8 mouse cellular contexts compared by ENCODE assay signal in the genomic region with DNA sequence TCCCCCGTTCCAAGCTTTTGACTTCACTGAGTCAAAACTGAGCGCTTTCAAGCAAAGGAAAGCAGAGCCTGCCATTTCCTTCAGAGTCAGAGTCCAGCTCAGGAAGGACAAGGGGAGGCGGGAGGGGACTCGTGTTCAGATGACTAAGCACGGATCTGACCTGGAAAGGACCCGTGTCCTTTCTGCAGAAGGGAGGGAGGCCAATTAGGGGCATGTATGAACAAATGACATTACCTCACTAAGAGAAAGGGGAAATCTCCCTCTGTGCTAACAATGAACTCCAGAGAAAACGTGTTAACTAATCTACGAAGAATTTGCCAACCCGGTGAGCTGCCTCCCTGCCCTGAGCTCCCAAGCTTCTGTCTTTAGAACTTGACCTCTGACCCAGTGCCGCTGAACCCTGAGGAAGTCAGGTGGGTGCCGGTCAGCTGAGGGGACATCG. TPM values are rescaled to one million over a fixed set of nuclear protein-coding genes. Genes with fewer than 3 reads are reported as not detected.
DNase-seq lines count a peak whose midpoint lies in the region; ATAC-seq and TF ChIP-seq lines count a peak whose summit lies in the region.
"Had no signal": no experiment of that assay in that cellular context is flagged by ENCODE, and none has a peak within 500 bp of the region (broad histone marks: within the 10 kb centered on the region; RNA-seq: fewer than 3 reads in every experiment).

No protein-coding gene starts in this region.

- H3K4me3 ChIP-seq in heart, embryonic 15.5 days, result no peak overlapping the region
- no peak overlapping the region for H3K4me3 ChIP-seq in hindbrain, embryonic 12.5 days
- no peak overlapping the region for H3K4me3 ChIP-seq in forebrain, postnatal 0 days (ENCODE audit: low read depth, low read length)
- H3K4me3 ChIP-seq: neural tube, embryonic 13.5 days had no signal

- no peak overlapping the region for H3K9ac ChIP-seq in heart, embryonic 15.5 days
- H3K9ac ChIP-seq in hindbrain, embryonic 12.5 days, result no peak overlapping the region
- no peak overlapping the region for H3K9ac ChIP-seq in forebrain, postnatal 0 days
- H3K9ac ChIP-seq: neural tube, embryonic 13.5 days had no signal

- H3K4me1 ChIP-seq in heart, embryonic 15.5 days (replicated peaks), result peaks cover 7% of the 10 kb centered on the region
- H3K4me1 ChIP-seq in hindbrain, embryonic 12.5 days, result peaks cover 5% of the 10 kb centered on the region; the same call in 1 of the 2 replicates
- H3K4me1 ChIP-seq in forebrain, postnatal 0 days (ENCODE audit: insufficient read depth), result no peaks in the 10 kb centered on the region
- H3K4me1 ChIP-seq: neural tube, embryonic 13.5 days had no signal

- H3K27ac ChIP-seq in heart, embryonic 15.5 days, result peak overlapping the region; percentile 57
- no peak overlapping the region for H3K27ac ChIP-seq in hindbrain, embryonic 12.5 days
- no peak overlapping the region for H3K27ac ChIP-seq in forebrain, postnatal 0 days (ENCODE audit: low read depth, low read length)
- H3K27ac ChIP-seq: neural tube, embryonic 13.5 days had no signal

- 0 out of 2 replicates have a peak, but pooled peaks cover 8% of the 10 kb centered on the region for H3K27me3 ChIP-seq in heart, embryonic 15.5 days
- H3K27me3 ChIP-seq in hindbrain, embryonic 12.5 days, result no peaks in the 10 kb centered on the region
- no peaks in the 10 kb centered on the region for H3K27me3 ChIP-seq in forebrain, postnatal 0 days (ENCODE audit: insufficient read depth, low read length)
- H3K27me3 ChIP-seq: neural tube, embryonic 13.5 days had no signal

- peak; percentile 66; the same call in 1 of the 2 replicates for ATAC-seq in heart, embryonic 15.5 days (replicated peaks; ENCODE audit: insufficient number of reproducible peaks, insufficient read depth, low FRiP score, low read depth)
- ATAC-seq in hindbrain, embryonic 12.5 days (ENCODE audit: low FRiP score), result no peak
- ATAC-seq in forebrain, postnatal 0 days, result no peak

- whole genome bisulfite sequencing in heart, embryonic 15.5 days, result 23% methylated on average over 12 of the region's 12 CpGs
- 35% methylated on average over 12 of the region's 12 CpGs for WGBS in hindbrain, embryonic 12.5 days
- WGBS in forebrain, postnatal 0 days, result 27% methylated on average over 12 of the region's 12 CpGs

- H3K9me3 ChIP-seq in heart, embryonic 15.5 days (replicated peaks), result no peaks in the 10 kb centered on the region
- H3K9me3 ChIP-seq in hindbrain, embryonic 12.5 days (replicated peaks), result no peaks in the 10 kb centered on the region
- H3K9me3 ChIP-seq in forebrain, postnatal 0 days (ENCODE audit: low read length), result no peaks in the 10 kb centered on the region
- H3K9me3 ChIP-seq: neural tube, embryonic 13.5 days had no signal

- DNase-seq in NIH3T3 (ENCODE audit: low read depth), result peak; percentile 58
- DNase-seq in adrenal gland, postnatal 36 days, result peak; percentile 76 to 78
- peak; percentile 52 to 66 for DNase-seq in kidney, postnatal 4 days
- DNase-seq in right cerebral cortex, postnatal 36 days (ENCODE audit: low spot score in 2 of 2), result no peak
- DNase-seq in forebrain, postnatal 0 days, result no peak

- H3K36me3 ChIP-seq in heart, embryonic 15.5 days, result no peaks in the 10 kb centered on the region
- no peaks in the 10 kb centered on the region for H3K36me3 ChIP-seq in hindbrain, embryonic 12.5 days
- H3K36me3 ChIP-seq in forebrain, postnatal 0 days (ENCODE audit: insufficient read depth), result no peaks in the 10 kb centered on the region
- H3K36me3 ChIP-seq: neural tube, embryonic 13.5 days had no signal

- H3K4me2 ChIP-seq in heart, embryonic 15.5 days, result peak overlapping the region; percentile 22
- H3K4me2 ChIP-seq in hindbrain, embryonic 12.5 days (replicated peaks), result no peak overlapping the region
- no peak overlapping the region for H3K4me2 ChIP-seq in forebrain, postnatal 0 days (ENCODE audit: low read depth)
- H3K4me2 ChIP-seq: neural tube, embryonic 13.5 days had no signal

- no peak for TF ChIP-seq CTCF in forebrain, postnatal 0 days (IDR thresholded peaks at IDR 0.05; ENCODE audit: low read depth)

RNA-seq across cellular contexts. Expression of a gene that starts 18.9 kb away (rescaled TPM):
- 10 to 100 TPM; 32.3 to 34.8 TPM for total RNA-seq in adrenal gland, postnatal 36 days (2021)
- polyA plus RNA-seq in heart, embryonic 15.5 days (2015; fragmentation: Nextera tagmentation; extraction: Ambion mirVana), result 43.9 and 44.2 TPM in 2 replicates
- polyA plus RNA-seq in hindbrain, embryonic 12.5 days (2016; fragmentation: Nextera tagmentation; extraction: Ambion mirVana), result 46.8 and 49.8 TPM in 2 replicates
- total RNA-seq in forebrain, postnatal 0 days (2014; rRNA removed), result 28.0 and 28.6 TPM in 2 replicates
- 73.4 and 79.6 TPM in 2 replicates for polyA plus RNA-seq in forebrain, postnatal 0 days (2015; fragmentation: Nextera tagmentation; extraction: Ambion mirVana)

Comparison
In these comparisons a context has a peak if more than half of its experiments do, and no peak if none do; other contexts are left out.
1. DNase-seq: peak in NIH3T3 (single experiment), adrenal gland, postnatal 36 days (2 of 2) and kidney, postnatal 4 days (2 of 2); none in right cerebral cortex, postnatal 36 days (0 of 2) and forebrain, postnatal 0 days (single experiment).